Mouse (Mus musculus) heart, embryonic 11.5 days (tissue): ENCODE measurements around the gene Ephx1. TPM values are rescaled to one million over a fixed set of nuclear protein-coding genes. Genes with fewer than 3 reads are reported as not detected.
"Not testable (repeated sequence)": the region's sequence is repeated elsewhere in the genome, so short reads cannot be mapped to it uniquely, and the experiment has no call there.

ENCODE experiments used
- ATAC-seq: fragments of 200-750 bp; cut with Nextera tagmentation; replicated peaks from 2 replicates; pipeline ENCODE4 v1.8.0; 2017; ENCODE audit warnings: moderate library complexity; ENCODE audit not compliant: insufficient number of reproducible peaks, low FRiP score, low TSS enrichment
- H3K27ac ChIP-seq: fragments of 300-500 bp; sonication (generic); 2 replicates; pipeline ENCODE4 v1.5.1; 2014; ENCODE audit warnings: mild to moderate bottlenecking, low read depth, low read length
- H3K27me3 ChIP-seq: fragments of 300-500 bp; sonication (generic); 2 replicates; pipeline ENCODE4 v1.6.1; 2014; ENCODE audit warnings: mild to moderate bottlenecking, low read length, mixed read lengths; ENCODE audit not compliant: control insufficient read depth, insufficient read depth
- H3K36me3 ChIP-seq: fragments of 300-500 bp; sonication (generic); 2 replicates; pipeline ENCODE4 v1.6.1; 2014; ENCODE audit warnings: mild to moderate bottlenecking, low read length, moderate library complexity, mixed read lengths; ENCODE audit not compliant: control insufficient read depth, insufficient read depth
- H3K4me1 ChIP-seq: fragments of 300-500 bp; sonication (generic); 2 replicates; pipeline ENCODE4 v1.6.1; 2014; ENCODE audit warnings: low read length; ENCODE audit not compliant: control insufficient read depth, insufficient read depth
- H3K4me2 ChIP-seq: fragments of 300-500 bp; sonication (generic); 2 replicates; pipeline ENCODE4 v1.6.1; 2014; ENCODE audit warnings: mild to moderate bottlenecking, moderate library complexity
- H3K4me3 ChIP-seq: fragments of 300-500 bp; sonication (generic); 2 replicates; pipeline ENCODE4 v1.5.1; 2014; ENCODE audit warnings: low read depth, low read length
- H3K9ac ChIP-seq: fragments of 300-500 bp; sonication (generic); 2 replicates; pipeline ENCODE4 v1.6.1; 2014; ENCODE audit warnings: mild to moderate bottlenecking, low read depth, low read length, moderate library complexity
- H3K9me3 ChIP-seq: fragments of 300-500 bp; sonication (generic); replicated peaks from 2 replicates; pipeline ENCODE4 v1.6.1; 2016; ENCODE audit warnings: low read length; ENCODE audit not compliant: control insufficient read depth
- WGBS: fragments of 180-500 bp; shearing (Covaris S2); extraction: QIAGEN DNeasy Blood & Tissue Kit; methylation state at CpG from one replicate; pipeline ENCODE4 v1.1.7; 2014; ENCODE audit not compliant: insufficient replicate concordance; 5-methylcytosine and 5-hydroxymethylcytosine counted together
- polyA plus RNA-seq: library from polyadenylated mRNA; unstranded; fragments of >200 nt; fragmentation: Nextera tagmentation; extraction: Ambion mirVana; gene quantifications from 2 replicates; pipeline ENCODE4 v1.2.1, GENCODE M21; 2014

The Ephx1 gene
- polyA plus RNA-seq, 1 experiment from 2014 or later, result 3.8 TPM

DNA sequence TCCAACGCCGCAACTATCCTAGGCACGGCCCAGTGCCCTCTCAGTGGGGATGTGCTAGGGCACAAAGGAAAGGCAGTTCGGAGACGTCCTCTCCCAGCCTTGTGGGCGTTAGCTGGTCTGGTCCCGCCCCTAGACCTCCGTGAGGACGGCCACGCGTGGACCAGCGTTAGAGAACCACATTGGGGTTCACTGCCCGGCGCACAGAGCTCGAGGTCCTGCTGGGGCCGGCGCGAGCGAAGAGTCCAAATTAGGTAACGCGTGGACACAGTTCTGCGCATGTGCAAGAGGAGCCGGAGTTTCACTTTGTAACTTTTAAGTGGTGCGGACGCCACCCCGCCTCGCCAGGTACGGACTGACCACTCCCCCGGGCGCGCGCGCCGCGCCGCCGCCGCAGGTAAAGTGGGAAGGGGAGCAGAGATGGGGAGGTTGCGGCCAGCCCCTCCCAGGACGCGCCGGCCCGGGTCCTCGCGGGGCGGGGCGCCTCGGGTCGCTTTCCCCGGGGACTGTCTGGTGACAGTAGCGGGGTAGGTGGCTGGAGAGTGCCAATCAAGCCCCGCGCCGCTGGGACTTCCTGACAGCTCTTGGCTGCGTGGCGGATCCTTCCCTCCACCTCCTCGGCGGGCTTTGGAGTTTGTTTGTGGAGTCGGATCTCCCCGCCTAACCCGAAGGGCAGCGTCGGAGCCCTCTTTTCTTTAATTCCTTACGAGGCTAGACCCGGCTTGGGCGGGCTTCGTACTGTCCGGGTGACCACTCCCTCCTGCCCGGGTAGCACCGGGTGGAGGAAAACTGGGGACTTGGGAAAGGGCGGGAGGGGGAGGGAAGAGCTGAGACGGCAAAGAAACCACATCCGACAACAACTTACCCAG, 78.3 kb downstream of the Ephx1 start, which contains the start of gene Tmem63a:
Gene Tmem63a (plus strand): TSS at position 179 of the 866 bp plus-strand sequence.
- Histone ChIP-seq H3K4me2 (peak within 1 kb of the TSS; percentile 99), H3K9me3 (no peaks in the 10 kb centered on the region), H3K27ac (peak within 1 kb of the TSS; percentile 59), H3K27me3 (peaks cover 14% of the 10 kb centered on the region), H3K9ac (peak within 1 kb of the TSS; percentile 90), H3K4me1 (peaks cover 24% of the 10 kb centered on the region), H3K36me3 (no peaks in the 10 kb centered on the region; the same call in 1 of the 2 replicates), H3K4me3 (peak within 1 kb of the TSS; percentile 94)
- under 1% methylated on average over 72 of the region's 73 CpGs for WGBS
- ATAC-seq, result peak; percentile 51

DNA sequence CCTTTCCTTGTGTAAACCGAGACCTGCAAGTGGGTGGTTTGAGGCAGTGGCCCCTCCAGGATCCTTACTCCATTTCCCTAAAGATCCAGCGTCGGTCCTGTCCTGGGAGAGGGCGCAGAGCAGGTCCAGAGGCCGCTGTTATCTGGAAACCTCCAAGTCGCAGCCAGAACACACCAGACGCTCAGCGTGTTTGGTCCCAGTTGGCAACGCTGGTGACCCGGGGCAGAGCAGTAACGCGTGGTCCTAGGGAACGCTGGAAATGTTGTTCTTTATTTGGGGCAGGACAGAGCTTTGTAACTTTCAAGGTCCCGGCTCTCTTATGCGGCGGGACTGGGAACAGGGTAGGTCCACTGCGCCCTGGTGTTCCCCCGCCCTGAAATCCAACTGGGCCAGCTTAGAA, 79.0 kb downstream of the Ephx1 start:
- Histone ChIP-seq H3K9me3 (no peaks in the 10 kb centered on the region), H3K27ac (peak overlapping the region; percentile 59; the same call in 1 of the 2 replicates), H3K4me3 (peak overlapping the region; percentile 94), H3K4me2 (peak overlapping the region; percentile 99), H3K27me3 (peaks cover 15% of the 10 kb centered on the region), H3K36me3 (no peaks in the 10 kb centered on the region; the same call in 1 of the 2 replicates), H3K9ac (peak overlapping the region; percentile 90), H3K4me1 (peaks cover 24% of the 10 kb centered on the region)
- ATAC-seq, result no peak
- 2% methylated on average over 18 of the region's 18 CpGs for WGBS

GRCm38 (mm10) chr1:180940776-180941460, 79.8 kb downstream of the Ephx1 start:
- Histone ChIP-seq H3K9me3 (no peaks in the 10 kb centered on the region), H3K27me3 (peaks cover 18% of the 10 kb centered on the region), H3K4me1 (peaks cover 17% of the 10 kb centered on the region), H3K36me3 (no peaks in the 10 kb centered on the region), H3K4me2 (peak overlapping the region; percentile 99), H3K4me3 (no peak overlapping the region), H3K9ac (no peak overlapping the region), H3K27ac (no peak overlapping the region)
- 80% methylated on average over 7 of the region's 7 CpGs for WGBS
- no peak for ATAC-seq

GRCm38 (mm10) chr1:180938781-180939180, 81.9 kb downstream of the Ephx1 start:
- ATAC-seq, H3K36me3 ChIP-seq, H3K4me2 ChIP-seq, H3K9ac ChIP-seq, H3K9me3 ChIP-seq, H3K4me3 ChIP-seq, H3K4me1 ChIP-seq, H3K27ac ChIP-seq: not testable (repeated sequence)
- 76% methylated on average over 2 of the region's 2 CpGs for WGBS
- H3K27me3 ChIP-seq, result peaks cover 36% of the 10 kb centered on the region

DNA sequence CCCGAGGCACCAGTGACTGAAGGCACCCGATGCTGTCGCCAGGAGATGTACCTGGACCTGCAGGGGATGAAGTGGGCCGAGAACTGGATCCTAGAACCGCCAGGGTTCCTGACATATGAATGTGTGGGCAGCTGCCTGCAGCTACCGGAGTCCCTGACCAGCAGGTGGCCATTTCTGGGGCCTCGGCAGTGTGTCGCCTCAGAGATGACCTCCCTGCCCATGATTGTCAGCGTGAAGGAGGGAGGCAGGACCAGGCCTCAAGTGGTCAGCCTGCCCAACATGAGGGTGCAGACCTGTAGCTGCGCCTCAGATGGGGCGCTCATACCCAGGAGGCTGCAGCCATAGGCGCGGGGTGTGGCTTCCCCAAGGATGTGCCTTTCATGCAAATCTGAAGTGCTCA, 83.1 kb downstream of the Ephx1 start:
- not testable (repeated sequence) for ATAC-seq, H3K4me1 ChIP-seq, H3K27ac ChIP-seq, H3K9ac ChIP-seq, H3K36me3 ChIP-seq, H3K4me3 ChIP-seq, H3K9me3 ChIP-seq
- WGBS, result 26% methylated on average over 13 of the region's 13 CpGs
- Histone ChIP-seq H3K4me2 (peak overlapping the region; percentile 65; the same call in 1 of the 2 replicates), H3K27me3 (peaks cover 44% of the 10 kb centered on the region)

DNA sequence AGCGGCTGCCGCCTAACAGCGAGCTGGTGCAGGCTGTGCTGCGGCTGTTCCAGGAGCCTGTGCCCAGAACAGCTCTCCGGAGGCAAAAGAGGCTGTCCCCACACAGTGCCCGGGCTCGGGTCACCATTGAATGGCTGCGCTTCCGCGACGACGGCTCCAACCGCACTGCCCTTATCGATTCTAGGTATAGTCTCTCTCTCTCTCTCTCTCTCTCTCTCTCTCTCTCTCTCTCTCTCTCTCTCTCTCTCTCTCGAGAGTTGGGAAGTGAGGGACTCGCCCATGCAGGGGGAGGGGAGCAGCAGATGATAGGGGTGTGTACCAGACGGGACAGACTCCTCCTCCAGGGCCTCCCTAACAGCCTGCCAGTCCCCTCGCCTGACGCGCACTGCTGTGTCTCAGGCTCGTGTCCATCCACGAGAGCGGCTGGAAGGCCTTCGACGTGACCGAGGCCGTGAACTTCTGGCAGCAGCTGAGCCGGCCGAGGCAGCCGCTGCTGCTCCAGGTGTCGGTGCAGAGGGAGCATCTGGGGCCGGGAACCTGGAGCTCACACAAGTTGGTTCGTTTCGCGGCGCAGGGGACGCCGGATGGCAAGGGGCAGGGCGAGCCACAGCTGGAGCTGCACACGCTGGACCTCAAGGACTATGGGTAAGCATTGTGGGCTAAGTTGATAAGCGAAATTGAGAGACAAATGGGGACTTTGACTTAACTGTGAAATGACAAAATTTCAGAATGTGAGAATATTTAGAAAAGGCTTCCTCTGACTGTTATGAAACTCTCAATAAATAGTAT, 83.9 kb downstream of the Ephx1 start:
- H3K27ac ChIP-seq, H3K36me3 ChIP-seq, H3K9me3 ChIP-seq, H3K4me1 ChIP-seq: not testable (repeated sequence)
- H3K27me3 ChIP-seq, result peaks cover 44% of the 10 kb centered on the region
- H3K4me2 ChIP-seq, result peak overlapping the region; percentile 65
- WGBS, result 2% methylated on average over 35 of the region's 41 CpGs
- H3K4me3 ChIP-seq, result peak overlapping the region; percentile 36
- H3K9ac ChIP-seq, result 0 out of 2 replicates have a peak overlapping the region, but pooled peaks have one; percentile 43
- ATAC-seq, result peak; percentile 82; the same call in 1 of the 2 replicates

DNA sequence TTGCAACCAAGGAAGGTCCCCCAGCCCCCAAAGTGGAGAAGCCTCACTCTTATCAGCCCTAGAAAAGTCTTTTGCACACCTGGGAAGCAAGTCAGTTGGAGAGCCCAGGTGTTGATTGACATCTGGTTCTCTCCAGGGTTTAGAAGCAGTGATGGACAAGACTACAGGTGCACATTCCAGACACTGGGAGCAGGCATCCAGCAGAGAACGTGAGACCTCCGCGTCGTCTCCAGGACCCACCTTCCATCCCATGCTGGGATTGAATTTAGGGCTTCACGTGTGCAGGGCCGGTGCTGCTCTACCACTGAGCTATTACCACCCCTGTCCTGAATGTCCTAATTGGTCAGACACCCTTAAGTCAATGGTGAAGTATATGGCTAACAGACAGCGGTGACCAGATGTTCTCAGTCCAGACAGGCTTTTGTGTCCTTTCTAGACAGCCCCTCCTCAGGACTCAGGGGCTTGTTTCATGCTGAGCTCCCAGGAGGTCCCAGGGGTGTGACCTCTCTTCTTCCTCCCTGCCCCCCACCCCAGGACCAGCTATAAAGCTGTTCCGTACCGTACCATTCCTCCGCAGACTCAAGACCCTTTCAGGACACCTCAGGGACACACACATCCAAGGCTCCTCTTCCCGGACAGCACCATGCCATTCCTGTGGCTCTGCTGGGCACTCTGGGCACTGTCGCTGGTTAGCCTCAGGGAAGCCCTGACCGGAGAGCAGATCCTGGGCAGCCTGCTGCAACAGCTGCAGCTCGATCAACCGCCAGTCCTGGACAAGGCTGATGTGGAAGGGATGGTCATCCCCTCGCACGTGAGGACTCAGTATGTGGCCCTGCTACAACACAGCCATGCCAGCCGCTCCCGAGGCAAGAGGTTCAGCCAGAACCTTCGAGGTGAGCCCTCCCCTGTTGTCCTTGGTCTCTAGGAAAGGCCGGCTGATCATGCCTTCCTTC, 86.0 kb downstream of the Ephx1 start, which contains the start of gene Lefty1:
Gene Lefty1 (plus strand): TSS at position 556 of the 953 bp plus-strand sequence.
- no peak within 1 kb of the TSS for H3K9ac ChIP-seq
- no peaks in the 10 kb centered on the region for H3K9me3 ChIP-seq
- no peak within 1 kb of the TSS for H3K27ac ChIP-seq
- H3K4me2 ChIP-seq, result no peak within 1 kb of the TSS
- no peak within 1 kb of the TSS for H3K4me3 ChIP-seq
- 11% methylated on average over 21 of the region's 21 CpGs for WGBS
- peaks cover 41% of the 10 kb centered on the region for H3K27me3 ChIP-seq
- H3K4me1 ChIP-seq, result no peaks in the 10 kb centered on the region; the same call in 1 of the 2 replicates
- H3K36me3 ChIP-seq, result no peaks in the 10 kb centered on the region
- no peak for ATAC-seq
